Mouse (Mus musculus) E14TG2a.4 (cell line): ENCODE measurements around the gene Trip10.

ENCODE experiments used
- CTCF ChIP-seq: conservative IDR thresholded peaks from 2 replicates; pipeline ENCODE4 v1.5.1; 2014; ENCODE audit warnings: low read length
- NANOG ChIP-seq: IDR thresholded peaks from 2 replicates; pipeline ENCODE4 v1.6.1; 2014; ENCODE audit warnings: borderline replicate concordance, low read length, mixed read lengths

DNA sequence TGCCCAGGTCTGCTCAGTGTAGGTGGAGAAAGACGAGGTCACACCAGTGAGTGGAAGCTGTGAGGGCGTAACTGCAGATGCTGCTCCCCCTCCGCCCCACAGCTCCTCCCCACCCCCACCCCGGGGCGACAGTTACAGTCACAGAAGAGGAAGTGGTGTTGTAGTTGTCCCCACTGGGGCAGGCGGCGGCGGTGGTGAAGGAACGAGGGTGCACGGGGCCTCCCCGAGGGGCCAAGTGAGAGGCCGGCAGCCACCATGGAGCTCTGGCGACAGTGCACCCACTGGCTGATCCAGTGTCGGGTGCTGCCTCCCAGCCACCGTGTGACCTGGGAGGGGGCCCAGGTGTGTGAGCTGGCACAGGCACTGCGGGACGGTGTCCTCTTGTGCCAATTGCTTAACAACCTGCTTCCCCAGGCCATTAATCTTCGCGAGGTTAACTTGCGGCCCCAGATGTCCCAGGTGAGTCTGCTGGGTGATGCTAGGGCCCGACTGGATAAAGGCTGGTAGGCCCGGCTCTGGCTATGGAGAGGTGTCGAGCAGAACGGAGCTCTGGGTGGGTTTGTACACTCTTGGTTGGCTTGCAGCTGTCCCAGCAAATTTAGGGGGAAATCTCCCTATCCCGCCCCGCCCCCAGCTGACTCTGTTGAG lies 29.8 kb downstream of the Trip10 start, which contains the start of gene Vav1:
- TF ChIP-seq CTCF (no peak), NANOG (no peak)
